Mouse (Mus musculus) kidney, adult 9 months (tissue): Measurements from ENCODE around the gene Dkc1.
A peak's percentile ranks its signal among the peaks of the same experiment; 100 is the strongest.

Experiments used
- DNase-seq: peaks from one replicate; pipeline ENCODE4 v3.0.0; 2022

Dkc1 gene

GRCm38 (mm10) chrX:75095369-75096162, at the start of gene Dkc1:
TSS of gene Dkc1 (plus strand) at chrX:75095854.
- DNase-seq = peak; percentile 97

DNA sequence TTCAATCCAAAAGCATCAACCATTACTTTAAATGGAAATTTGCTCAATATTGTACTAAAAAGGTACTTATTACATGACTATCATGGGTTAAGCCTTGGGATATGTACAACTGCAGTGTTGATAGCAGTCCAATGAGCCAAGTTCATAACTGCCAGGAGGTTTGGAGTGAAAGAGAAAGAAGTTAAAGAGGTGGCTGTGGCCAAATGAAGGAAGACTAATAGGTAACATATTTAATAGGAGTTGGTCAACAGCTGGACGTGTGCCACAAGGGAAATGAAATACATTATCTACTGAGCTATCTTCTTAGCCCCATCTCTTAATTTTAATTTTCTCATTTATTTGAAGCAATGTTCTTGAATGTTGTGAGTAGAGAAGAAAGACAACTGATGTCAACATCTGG, 49.7 kb upstream of the Dkc1 start:
- peak; percentile 65 for DNase-seq

DNA sequence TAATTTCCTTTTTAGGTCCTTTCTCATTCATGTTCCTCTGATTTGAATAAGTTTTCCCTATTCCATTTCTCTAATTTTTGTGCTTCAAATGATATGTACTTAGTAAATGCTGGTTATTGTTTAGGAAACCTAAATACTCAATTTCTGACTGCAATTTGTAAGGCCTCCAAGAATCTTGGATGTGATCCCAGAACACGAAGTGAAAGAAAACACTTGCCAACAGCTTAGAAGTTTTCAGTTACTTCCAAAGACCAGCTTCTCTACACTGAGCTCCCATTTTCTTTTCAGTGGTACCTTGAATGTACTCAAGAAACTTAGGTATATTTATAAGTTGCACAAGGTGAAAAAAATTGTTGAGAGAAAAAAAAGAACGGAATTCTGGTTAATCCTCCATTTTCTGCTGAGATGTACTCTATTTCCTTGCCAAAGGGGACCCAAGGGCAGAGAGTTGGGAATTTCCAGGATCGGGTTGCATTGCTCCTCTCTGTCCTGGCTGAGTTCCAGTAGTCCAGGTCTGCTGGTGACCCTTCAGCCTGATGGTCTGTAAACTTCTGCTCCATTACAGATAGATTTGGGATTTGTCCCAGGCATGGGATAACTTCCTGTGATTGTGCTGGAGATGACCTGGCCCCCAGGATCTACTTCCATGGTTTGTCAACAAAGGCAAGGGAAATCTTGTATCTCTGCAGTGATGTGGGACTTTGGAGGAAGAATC, 48.6 kb upstream of the Dkc1 start:
- DNase-seq = peak; percentile 62

- DNase-seq = no peak
These were observed 39.4 kb upstream of the Dkc1 start for GRCm38 (mm10) chrX:75056120-75056775.

DNA sequence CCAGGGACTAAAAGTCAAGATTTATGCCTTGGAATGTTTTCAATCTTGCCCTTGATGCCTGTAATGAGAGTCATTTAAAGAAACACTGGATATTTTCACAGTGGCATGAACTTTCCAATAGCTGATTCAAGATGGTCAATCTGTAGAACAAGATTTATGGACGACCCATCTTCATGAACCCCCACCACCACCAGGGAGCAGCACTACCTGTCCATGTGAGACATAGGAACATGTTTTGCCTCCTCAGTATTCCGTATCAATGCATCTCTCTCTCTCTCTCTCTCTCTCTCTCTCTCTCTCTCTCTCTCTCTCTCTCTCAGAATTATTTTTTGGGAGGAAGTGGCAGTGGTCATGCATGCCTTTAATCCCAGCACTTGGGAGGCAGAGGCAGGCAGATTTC, 13.3 kb upstream of the Dkc1 start:
- DNase-seq = no peak

GRCm38 (mm10) chrX:75083982-75084773, 11.5 kb upstream of the Dkc1 start:
- DNase-seq = peak; percentile 6

DNA sequence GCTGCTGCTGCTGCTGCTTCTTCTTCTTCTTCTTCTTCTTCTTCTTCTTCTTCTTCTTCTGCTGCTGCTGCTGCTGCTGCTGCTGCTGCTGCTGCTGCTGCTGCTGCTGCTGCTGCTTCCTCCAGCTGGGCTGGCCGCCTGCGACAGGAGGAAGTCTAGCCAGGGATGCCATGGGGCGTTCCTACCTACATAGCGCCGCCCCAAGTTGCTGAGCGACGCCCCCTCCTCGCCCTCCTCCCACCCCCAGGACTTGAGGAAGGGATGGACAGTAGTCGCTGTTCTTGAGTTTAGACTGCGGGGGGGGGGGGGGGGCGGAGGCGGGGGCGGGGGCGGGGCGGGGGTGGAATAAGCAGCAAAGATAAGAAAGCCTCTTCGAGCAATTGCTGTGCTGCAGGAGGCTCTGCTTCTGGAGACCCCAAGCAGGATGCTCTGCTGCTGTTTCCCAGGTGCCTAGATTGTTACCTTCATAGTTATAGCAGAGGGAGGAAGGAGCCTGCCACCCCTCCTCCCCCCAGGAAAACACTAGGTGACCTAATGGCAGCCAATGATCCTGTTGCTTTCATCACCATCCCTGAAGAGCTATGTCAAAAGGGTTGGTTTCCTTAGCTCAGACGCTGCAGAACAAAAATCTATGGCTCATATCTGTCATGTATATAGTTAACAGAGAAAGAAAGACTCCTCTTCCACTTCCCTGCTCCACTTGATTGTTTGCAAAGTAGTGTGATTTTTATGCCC, 10.7 kb upstream of the Dkc1 start, which contains the start of gene Gab3:
Gab3 (minus strand) TSS at position 685 of the 735 bp plus-strand sequence.
- DNase-seq = peak; percentile 37

DNA sequence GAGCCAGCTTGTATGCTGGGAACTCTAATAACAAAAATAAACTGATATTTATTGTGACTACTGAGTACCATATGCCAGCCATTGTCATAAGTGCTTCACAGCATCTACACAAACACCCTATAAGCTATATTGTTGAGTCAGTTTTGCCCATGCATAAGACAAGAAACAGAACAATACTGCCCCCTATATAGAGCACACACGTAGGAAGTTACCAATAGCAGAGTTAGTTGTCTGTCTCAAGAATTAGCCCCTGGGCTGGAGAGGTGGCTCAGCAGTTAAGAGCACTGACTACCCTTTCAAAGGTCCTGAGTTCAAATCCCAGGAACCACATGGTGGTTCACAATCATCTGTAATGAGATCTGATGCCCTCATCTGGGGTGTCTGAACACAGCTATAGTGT, 10.0 kb upstream of the Dkc1 start:
- DNase-seq = no peak

DNA sequence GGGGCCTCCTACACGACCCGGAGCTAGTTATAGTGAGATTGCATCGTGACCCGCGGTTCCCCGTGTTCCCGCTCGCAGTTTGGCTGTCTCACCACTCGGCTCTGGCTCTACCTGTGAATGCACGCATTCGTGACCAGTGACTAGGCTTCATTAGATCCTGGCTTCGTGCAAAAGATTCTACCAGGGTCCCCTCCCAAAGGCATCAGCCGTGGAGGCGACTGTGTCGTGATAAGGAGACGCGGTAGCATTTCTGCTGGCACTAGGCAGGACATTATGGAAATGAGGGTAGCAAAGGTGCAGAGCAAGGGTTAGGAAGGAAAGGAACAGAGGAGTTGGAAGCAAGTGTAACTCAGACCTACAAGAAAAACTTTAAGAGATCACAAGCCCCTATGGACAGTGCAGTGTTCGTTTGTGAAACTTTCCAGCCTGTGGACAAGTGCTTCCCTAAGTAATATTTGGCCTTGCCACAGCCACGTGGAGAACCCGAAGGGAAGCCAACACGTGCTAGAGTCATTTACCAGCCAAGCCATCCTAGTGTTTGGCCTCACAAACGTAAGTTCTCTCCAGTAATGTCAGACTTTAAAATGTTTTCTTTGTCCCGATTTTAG, 613 bp downstream of the Dkc1 start:
- no peak for DNase-seq

DNA sequence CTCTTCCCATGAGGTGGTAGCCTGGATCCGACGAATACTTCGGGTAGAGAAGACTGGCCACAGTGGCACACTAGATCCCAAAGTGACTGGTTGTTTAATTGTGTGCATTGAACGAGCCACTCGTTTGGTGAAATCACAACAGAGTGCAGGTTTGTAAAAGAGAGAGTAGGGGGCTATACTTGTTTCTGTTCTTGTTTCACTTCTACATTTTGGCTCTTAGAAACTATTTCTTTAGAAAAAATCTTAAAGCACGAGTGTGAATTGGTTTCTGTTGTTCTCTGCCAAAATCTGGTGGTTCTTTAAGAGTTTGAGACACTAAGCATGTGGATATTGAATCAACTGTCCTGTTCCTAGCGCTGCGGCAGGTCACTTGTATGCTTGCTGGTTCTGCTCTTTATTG, 3.1 kb downstream of the Dkc1 start:
- no peak for DNase-seq

DNA sequence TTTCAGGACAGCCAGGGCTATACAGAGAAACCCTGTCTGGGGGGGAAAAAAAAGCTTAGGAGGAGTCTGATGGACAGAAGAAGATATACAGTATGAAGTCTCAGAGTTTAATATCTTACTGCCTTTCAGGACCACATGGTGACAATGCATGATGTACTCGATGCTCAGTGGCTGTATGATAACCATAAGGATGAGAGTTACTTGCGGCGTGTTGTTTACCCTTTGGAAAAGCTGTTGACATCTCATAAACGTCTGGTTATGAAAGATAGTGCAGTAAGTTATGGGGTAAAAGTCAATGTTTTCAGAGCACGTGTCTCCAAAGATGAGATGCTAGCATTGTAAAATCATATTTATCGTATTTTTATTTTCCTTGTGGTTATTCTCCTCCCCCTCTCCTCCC, 6.6 kb downstream of the Dkc1 start:
- no peak for DNase-seq

DNA sequence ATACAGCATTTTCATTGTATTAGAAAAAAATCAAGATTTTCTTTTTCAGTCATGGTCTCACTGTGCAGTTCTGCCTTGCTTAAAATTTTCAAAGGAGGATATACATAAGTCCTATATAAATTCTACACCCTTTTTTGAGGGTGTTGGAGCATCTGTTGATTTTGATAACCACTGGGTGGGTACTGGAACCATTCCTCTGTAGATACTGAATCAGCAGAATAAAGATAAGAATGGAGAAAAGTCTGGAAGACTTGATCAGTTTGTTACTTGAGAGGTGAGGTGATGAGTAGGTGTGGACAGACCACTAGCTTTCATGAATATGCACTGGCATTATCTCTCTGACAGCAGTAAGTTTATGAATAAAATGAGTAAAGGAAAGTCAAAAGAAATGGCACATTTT, 19.9 kb downstream of the Dkc1 start:
- no peak for DNase-seq

- DNase-seq = peak; percentile 59
These were observed 30.0 kb downstream of the Dkc1 start for GRCm38 (mm10) chrX:75125606-75126005.

- DNase-seq = no peak
These were observed 31.2 kb downstream of the Dkc1 start for GRCm38 (mm10) chrX:75126893-75127292.

DNA sequence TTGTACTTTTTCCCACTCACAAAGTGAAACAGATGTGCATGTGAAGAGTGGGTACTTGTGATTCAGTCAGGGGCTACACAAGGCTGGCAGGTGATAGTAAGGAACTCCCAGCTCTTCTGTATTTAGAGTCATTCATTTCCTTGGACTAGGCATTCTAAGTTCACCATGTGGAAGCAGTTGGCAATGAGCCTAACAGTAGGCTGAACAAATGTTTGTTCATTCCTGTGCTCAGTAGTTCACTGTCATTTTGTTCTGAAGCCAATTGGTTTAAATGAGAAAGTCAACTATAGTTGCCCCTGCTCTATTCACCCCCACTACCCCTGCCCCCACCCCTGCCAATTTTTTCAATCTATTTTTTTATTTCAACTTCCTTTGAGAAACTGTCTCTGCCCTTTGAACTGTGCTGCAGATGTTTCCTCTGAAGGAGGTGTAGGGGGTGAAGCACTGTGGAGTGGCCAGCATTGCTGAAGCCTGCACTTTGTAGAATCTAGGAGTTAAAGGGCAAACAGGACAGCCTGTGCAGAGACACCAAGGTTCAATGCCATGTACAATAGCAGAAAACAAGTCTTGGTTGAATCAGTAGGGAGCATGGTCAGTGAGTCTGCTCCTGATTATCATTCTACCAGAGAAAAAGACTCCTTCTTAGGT, 32.8 kb downstream of the Dkc1 start:
- peak; percentile 72 for DNase-seq

DNA sequence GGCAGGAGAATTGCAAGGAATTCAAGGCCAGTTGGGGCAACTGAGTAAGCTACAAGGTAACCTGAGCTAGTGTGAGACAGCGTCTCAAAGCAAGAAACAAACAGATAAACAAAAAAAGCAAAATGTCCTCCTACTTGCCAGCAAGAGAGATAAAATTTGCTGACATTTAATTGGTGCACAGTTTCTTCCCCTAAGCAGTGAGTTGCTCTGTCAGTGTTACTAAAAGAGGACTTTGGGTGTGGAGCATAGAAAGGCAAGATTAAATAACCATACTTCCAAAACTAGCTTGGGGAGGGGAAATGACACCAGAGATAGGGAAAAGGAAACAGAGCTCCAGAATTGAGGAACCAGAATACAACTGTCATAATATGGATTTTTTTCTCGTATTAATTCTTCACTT, 33.8 kb downstream of the Dkc1 start:
- DNase-seq = no peak

- peak; percentile 86 for DNase-seq
These were observed 35.0 kb downstream of the Dkc1 start, which contains the start of gene Mpp1 for GRCm38 (mm10) chrX:75130467-75131160. TSS of gene Mpp1 (minus strand) at chrX:75131016.

DNA sequence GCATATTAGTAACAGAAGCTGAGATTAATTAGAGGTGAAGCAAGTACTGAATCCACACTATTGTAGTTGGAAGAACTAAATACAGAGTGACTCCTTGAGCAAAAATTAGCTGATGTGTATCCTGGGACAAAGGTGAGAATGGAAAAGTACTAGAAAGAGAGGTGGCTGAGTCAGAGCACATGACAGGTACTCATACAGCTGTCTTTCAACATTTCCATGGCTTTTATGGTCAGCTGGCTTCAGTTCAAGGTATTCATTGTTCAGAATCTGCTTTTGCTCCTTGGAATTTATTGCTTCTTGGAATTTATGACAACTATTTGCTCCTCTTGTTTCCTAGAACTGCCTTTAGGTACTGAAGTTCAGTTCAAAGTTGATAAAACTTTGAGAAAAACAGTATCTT, 41.3 kb downstream of the Dkc1 start:
- DNase-seq = peak; percentile 17

DNA sequence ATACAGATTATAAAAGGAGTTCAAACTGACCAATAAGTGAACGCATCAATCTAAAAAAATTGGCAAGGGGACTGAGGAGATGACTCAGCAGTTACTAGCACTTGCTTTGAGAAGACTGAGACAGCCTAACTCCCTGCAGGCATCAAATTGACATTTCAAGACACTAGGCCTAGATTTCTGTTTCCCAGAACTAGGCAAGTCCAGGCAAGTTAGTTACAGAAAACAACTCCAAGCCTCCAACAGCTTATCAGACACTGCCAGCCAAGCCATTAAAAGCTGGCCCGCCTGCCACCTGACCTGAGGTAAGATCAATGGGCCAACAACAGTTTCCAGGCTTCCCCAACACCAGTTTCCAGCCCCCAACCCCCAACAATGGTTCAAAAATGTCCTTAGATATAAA, 42.1 kb downstream of the Dkc1 start:
- no peak for DNase-seq

DNA sequence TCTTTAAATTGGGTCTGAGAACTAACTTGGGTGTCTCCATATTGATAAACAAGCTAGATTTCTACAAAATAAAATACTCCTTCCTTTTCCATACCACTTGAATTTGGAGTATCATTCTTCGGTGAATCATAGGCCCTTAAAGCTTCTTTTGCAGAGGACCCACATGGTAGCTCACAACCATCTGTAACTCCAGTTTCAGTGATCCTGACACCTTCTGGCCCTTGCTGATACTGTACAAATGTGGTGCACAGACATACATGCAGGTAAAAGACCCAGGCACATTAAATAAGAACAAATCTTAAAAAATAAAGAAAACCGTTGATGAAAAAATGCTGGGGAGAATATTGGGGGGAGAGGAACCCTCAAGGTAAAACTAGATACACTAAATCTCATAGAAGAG, 42.5 kb downstream of the Dkc1 start:
- no peak for DNase-seq
